Mouse (Mus musculus) hindbrain, embryonic 11.5 days (tissue): ENCODE results near the gene Nfia. TPM values are rescaled to one million over a fixed set of nuclear protein-coding genes. Genes with fewer than 3 reads are reported as not detected.
A peak's percentile ranks its signal among the peaks of the same experiment; 100 is the strongest.

ENCODE experiments used
- ATAC-seq: fragments of 200-750 bp; cut with Nextera tagmentation; 2 replicates; pipeline ENCODE4 v1.8.0; 2017; ENCODE audit warnings: mild to moderate bottlenecking, moderate TSS enrichment, moderate library complexity; ENCODE audit not compliant: low FRiP score
- DNase-seq: peaks from one replicate; pipeline ENCODE4 v3.0.0-alpha.2; 2015; ENCODE audit warnings: low spot score
- H3K27ac ChIP-seq: fragments of 300-500 bp; sonication (generic); 2 replicates; pipeline ENCODE4 v1.5.1; 2014; ENCODE audit warnings: mild to moderate bottlenecking, low read depth, low read length
- H3K27me3 ChIP-seq: fragments of 300-500 bp; sonication (generic); 2 replicates; pipeline ENCODE4 v1.6.1; 2014; ENCODE audit warnings: mild to moderate bottlenecking, low read length, moderate library complexity, mixed read lengths; ENCODE audit not compliant: control insufficient read depth, insufficient read depth
- H3K36me3 ChIP-seq: fragments of 300-500 bp; sonication (generic); 2 replicates; pipeline ENCODE4 v1.6.1; 2014; ENCODE audit warnings: mild to moderate bottlenecking, low read length, moderate library complexity, mixed read lengths; ENCODE audit not compliant: control insufficient read depth, insufficient read depth
- H3K4me1 ChIP-seq: fragments of 300-500 bp; sonication (generic); replicated peaks from 2 replicates; pipeline ENCODE4 v1.6.1; 2014; ENCODE audit warnings: low read length, mixed read lengths; ENCODE audit not compliant: control insufficient read depth, insufficient read depth
- H3K4me2 ChIP-seq: fragments of 300-500 bp; sonication (generic); replicated peaks from 2 replicates; pipeline ENCODE4 v1.6.1; 2014; ENCODE audit warnings: mild to moderate bottlenecking, low read depth, low read length
- H3K4me3 ChIP-seq: fragments of 300-500 bp; sonication (generic); 2 replicates; pipeline ENCODE4 v1.5.1; 2014; ENCODE audit warnings: low read depth, low read length
- H3K9ac ChIP-seq: fragments of 300-500 bp; sonication (generic); 2 replicates; pipeline ENCODE4 v1.6.1; 2014; ENCODE audit warnings: low read depth, low read length
- H3K9me3 ChIP-seq: fragments of 300-500 bp; sonication (generic); 2 replicates; pipeline ENCODE4 v1.6.1; 2016; ENCODE audit warnings: low read length; ENCODE audit not compliant: control insufficient read depth
- WGBS: fragments of 180-500 bp; shearing (Covaris S2); extraction: QIAGEN DNeasy Blood & Tissue Kit; methylation state at CpG from one replicate; pipeline ENCODE4 v1.1.7; 2014; 5-methylcytosine and 5-hydroxymethylcytosine counted together
- polyA plus RNA-seq: library from polyadenylated mRNA; unstranded; fragments of >200 nt; fragmentation: Nextera tagmentation; extraction: Ambion mirVana; gene quantifications from 2 replicates; pipeline ENCODE4 v1.2.1, GENCODE M21; 2014

Gene Nfia
- polyA plus RNA-seq, 1 experiment from 2014 or later = 45.6 TPM

DNA sequence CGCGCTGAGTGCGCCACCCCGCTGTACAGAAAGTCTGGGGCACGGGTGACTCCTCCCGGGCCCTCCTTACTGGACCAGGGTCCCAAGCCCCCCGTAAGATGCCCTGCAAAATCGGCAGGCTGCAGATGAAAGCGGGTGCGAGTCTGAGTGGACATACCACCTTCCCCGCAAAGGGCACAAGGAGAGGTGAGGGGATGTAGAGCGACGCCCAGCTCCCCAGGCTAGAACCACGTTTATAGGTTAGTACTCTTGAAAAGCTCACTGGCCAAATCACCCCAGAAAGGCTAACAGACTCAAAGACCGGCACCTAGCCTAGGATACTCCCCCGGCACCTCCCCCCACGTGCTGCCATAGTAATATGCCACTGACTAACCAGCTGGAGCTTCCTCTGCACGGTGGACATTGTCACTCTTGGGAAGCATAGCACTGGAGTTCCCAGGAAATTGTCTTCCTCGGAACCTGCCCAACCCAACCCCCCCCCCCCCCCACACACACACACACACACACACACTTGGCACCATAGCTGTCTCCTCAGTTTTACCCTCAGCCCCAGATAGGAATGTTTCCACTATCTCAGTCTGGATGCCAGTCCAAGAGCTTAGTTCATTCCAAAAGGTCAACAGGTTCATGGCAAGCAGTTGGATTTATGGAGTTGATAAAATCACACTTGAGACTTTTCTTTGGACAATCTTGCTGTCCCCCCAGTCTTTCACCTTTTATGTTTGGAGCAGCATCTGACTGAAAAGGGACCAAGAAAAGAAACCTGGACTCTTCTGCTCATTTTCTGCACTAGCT lies 26.2 kb upstream of the Nfia start:
- H3K27ac ChIP-seq = no peak overlapping the region

DNA sequence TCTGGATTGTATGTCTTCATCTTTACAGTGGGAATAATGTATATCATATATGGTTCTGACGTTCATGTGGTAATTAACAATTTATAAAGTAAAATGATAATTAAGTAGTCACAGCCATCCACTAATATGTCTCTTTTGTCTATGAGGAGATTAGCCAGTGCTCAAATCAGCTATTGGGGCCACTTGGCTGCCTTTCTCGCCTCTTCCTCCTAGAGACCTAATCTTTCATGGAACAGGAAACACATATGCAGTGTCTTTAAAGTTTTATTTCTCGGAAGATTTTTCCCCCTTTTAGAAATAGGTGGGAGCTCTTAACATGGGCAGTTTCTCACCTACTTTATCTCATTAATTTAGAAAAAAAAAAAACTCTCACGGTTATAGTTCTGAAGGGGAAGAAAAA lies 22.1 kb upstream of the Nfia start:
- DNase-seq (no peak), ATAC-seq (no peak)
- Histone ChIP-seq H3K9me3 (no peaks in the 10 kb centered on the region), H3K4me2 (no peak overlapping the region), H3K9ac (no peak overlapping the region), H3K36me3 (no peaks in the 10 kb centered on the region), H3K27me3 (peaks cover 18% of the 10 kb centered on the region), H3K4me3 (no peak overlapping the region), H3K4me1 (peaks cover 7% of the 10 kb centered on the region; the same call in 1 of the 2 replicates), H3K27ac (no peak overlapping the region)
- WGBS = 56% methylated on average over 4 of the region's 4 CpGs

More for the DNA sequence above, 26.2 kb upstream of the Nfia start:
- Histone ChIP-seq H3K27me3 (no peaks in the 10 kb centered on the region; the same call in 1 of the 2 replicates), H3K36me3 (no peaks in the 10 kb centered on the region), H3K9ac (peak overlapping the region; percentile 64), H3K4me2 (peak overlapping the region; percentile 66), H3K4me3 (peak overlapping the region; percentile 32), H3K4me1 (no peaks in the 10 kb centered on the region), H3K9me3 (no peaks in the 10 kb centered on the region)
- DNase-seq = no peak
- 9% methylated on average over 19 of the region's 19 CpGs for WGBS
- ATAC-seq = peak; percentile 52

DNA sequence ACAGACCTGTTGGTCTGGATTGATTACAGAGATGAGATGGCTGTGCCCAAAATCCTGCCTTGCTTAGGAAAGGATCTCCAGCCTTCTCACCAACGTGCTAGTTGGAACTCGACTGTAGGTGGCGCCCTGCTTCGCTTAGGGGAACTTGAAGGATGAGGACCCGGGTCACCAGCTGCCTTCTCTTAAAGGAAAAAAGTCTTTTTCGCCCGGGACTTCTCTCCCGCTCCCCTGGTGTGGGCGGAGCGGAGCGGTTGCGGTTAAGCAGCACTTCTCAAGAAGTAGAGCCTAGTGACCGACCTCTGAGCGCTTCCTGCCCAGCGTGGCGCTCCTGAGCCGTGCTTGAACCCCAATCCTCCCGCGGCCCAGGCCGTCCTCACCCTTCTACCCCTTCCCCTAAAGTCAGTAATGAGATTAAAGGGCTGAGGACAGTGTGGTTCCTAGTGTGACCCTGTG lies 21.5 kb upstream of the Nfia start:
- peaks cover 23% of the 10 kb centered on the region for H3K27me3 ChIP-seq
- ATAC-seq (peak; percentile 79), DNase-seq (peak; percentile 96)
- no peaks in the 10 kb centered on the region for H3K36me3 ChIP-seq
- H3K27ac ChIP-seq = 0 out of 2 replicates have a peak overlapping the region, but pooled peaks have one; percentile 36
- peak overlapping the region; percentile 87 for H3K4me2 ChIP-seq
- peaks cover 7% of the 10 kb centered on the region; the same call in 1 of the 2 replicates for H3K4me1 ChIP-seq
- under 1% methylated on average over 20 of the region's 20 CpGs for WGBS
- no peaks in the 10 kb centered on the region for H3K9me3 ChIP-seq
- H3K9ac ChIP-seq = peak overlapping the region; percentile 57
- peak overlapping the region; percentile 34 for H3K4me3 ChIP-seq

DNA sequence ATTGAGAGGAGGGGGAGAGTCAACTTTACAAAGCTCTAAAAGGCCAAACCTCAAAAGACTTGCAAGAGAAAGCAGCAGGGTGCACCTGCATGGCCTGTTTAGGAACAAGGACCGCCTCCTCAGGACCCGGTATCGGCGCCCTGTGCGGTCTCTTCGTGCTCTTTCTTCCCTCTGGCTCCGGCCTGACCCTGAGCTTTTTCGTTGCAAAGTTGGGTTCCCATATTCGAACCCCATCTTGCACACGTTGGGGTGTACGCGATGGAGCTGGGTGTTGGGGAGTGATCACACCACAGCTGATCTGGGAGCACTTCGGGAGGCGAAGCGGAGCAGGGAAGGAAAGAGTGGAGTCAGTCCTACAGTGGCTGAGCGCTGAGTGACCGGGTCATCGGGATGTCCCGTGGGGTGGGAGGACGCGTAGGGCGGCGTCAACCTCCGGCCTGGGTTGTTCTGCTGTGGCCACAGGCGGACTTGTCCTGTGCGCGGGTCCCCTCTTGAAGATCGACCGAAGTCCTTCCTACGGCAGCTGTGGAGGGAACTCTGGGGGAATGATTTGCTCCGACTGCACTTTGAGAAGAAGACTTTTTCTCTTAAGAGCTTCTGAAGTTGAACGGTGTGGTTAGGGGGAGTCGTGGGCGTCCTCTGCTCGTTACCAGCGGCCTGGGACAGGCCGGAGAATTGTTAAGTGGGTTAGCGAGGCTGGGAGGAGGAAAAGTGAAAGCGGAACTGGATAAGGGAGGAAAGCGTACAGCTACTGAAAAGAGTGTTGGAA lies 20.9 kb upstream of the Nfia start:
- Histone ChIP-seq H3K9ac (peak overlapping the region; percentile 57), H3K4me3 (peak overlapping the region; percentile 34), H3K9me3 (no peaks in the 10 kb centered on the region), H3K27me3 (peaks cover 28% of the 10 kb centered on the region), H3K27ac (peak overlapping the region; percentile 36), H3K4me2 (peak overlapping the region; percentile 87), H3K36me3 (no peaks in the 10 kb centered on the region), H3K4me1 (peaks cover 7% of the 10 kb centered on the region; the same call in 1 of the 2 replicates)
- ATAC-seq (peak; percentile 68), DNase-seq (peak; percentile 72)
- under 1% methylated on average over 40 of the region's 40 CpGs for WGBS

DNA sequence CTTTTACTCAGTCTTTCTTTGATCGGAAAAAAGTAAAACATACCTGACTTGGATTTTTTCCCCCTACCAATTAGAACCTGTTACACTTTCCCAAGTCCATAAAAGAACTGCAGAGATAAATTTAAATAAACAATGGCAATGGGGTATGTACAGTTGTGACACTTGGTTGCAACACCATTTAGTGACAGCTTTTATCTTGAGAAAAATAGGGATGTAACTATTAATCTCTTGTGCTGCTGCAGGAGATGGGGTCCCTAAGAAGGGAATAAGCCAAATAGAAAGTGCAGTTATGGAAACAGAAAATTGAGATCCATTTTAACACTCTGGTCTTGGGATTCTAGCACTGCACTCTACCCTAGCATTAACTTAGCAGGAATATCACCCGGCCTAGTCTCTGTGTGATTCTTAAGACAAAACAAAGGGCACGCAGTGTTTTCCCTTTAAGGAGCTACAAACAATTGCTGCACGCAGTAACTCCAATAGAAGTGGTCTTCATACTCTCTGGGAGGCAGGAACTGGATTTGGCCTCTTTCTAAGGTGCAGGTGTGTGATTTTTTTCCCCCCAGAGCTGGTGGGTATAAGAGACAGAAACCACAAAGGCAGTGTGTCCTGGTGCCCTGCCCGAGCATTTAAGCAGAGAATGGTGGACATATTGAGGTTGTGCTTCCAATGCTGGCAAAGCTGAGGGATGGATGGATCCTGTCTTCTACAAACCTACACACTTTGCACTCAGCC lies 20.1 kb upstream of the Nfia start:
- Histone ChIP-seq H3K4me3 (peak overlapping the region; percentile 34), H3K9me3 (no peaks in the 10 kb centered on the region), H3K4me2 (peak overlapping the region; percentile 87), H3K27ac (no peak overlapping the region), H3K9ac (no peak overlapping the region), H3K4me1 (peaks cover 7% of the 10 kb centered on the region; the same call in 1 of the 2 replicates), H3K36me3 (no peaks in the 10 kb centered on the region), H3K27me3 (peaks cover 28% of the 10 kb centered on the region)
- ATAC-seq (no peak), DNase-seq (peak; percentile 19)
- 9% methylated on average over 5 of the region's 5 CpGs for WGBS

DNA sequence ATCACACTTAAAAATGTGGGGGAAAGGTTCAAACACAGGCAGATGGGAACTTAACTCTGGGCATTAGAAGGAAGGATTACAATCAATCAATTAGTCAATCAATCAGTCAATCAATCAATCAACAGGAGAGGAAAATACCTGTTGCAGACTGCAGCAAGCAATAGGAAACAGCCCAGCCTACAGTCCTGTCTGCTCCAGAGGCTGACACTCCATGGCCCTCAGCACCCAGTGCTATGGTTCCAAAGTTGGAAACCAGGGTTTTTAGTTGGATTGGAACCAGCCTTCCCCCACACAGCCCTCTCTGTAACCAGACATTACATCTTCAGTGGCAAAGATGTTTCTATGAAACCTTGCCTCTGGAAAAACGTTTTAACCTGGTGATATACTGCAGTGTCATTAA lies 19.0 kb upstream of the Nfia start:
- DNase-seq (no peak), ATAC-seq (no peak)
- Histone ChIP-seq H3K9me3 (no peaks in the 10 kb centered on the region), H3K9ac (no peak overlapping the region), H3K4me3 (no peak overlapping the region), H3K36me3 (no peaks in the 10 kb centered on the region), H3K27me3 (peaks cover 28% of the 10 kb centered on the region), H3K4me2 (no peak overlapping the region), H3K4me1 (peaks cover 9% of the 10 kb centered on the region), H3K27ac (no peak overlapping the region)
- 6% methylated on average over 1 of the region's 1 CpGs for WGBS

DNA sequence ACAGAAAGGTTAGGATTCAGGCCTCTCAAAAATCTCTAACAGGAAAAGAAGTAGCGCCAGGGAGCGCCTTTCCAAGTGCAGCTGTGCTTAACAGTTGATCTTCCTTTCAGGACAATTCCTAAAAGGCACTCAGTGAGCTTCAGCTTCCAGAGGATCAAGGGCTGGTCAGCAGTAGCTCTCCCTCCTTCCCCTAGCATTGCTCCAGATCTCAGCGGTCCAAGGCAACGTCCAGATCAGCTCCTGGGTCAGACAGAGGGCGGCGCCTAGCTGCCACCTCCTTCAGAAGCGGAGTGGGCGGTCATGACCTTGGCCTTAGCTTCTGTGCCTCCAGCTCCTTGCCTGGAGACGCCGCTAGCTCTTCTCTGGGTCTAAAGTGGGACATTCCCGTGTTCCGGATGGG lies 18.3 kb upstream of the Nfia start:
- 3% methylated on average over 12 of the region's 12 CpGs for WGBS
- ATAC-seq (no peak), DNase-seq (peak; percentile 47)
- Histone ChIP-seq H3K27me3 (peaks cover 28% of the 10 kb centered on the region), H3K4me3 (no peak overlapping the region), H3K9me3 (no peaks in the 10 kb centered on the region), H3K9ac (no peak overlapping the region), H3K4me1 (peaks cover 9% of the 10 kb centered on the region), H3K4me2 (no peak overlapping the region), H3K36me3 (no peaks in the 10 kb centered on the region), H3K27ac (no peak overlapping the region)

DNA sequence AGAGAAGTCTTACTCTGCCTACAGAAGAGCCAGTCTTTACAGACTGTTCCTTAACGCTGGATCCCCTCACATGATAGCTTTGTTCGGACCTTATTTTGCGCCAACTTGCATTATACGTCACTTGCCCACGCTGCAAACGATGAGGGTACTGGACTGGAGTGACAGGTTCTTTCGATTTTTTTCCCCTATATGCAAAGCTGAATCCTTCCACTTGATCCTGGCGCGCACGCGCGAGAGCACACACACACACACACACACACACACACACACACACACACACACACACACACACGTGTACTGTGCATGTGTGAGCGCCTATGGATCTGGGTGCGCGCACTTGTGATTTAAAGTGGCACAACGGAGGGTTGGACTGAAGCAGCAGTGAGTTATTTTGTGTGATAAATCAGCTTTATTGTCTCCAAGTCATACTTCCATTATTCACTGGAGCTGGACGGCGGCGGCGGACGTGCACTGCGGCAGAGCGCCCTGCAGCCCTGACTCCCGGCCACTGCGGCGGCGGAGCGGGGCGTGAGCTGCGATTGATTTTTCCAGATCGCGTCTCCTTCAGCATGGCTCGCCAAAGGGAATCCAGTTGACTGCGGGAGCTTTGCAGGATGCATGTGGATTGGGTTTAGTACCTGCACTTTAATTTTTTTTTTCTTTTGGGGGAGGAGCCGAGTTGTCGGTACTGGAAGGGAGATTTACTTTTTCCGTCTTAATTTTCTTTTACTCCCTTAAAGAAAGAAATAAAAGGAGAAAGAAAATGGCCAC lies 15.1 kb upstream of the Nfia start:
- H3K9me3 ChIP-seq = no peaks in the 10 kb centered on the region
- H3K4me1 ChIP-seq = peaks cover 5% of the 10 kb centered on the region
- peak overlapping the region; percentile 50 for H3K9ac ChIP-seq
- H3K4me3 ChIP-seq = peak overlapping the region; percentile 45
- DNase-seq = peak; percentile 83
- no peaks in the 10 kb centered on the region for H3K36me3 ChIP-seq
- H3K27me3 ChIP-seq = peaks cover 29% of the 10 kb centered on the region
- H3K27ac ChIP-seq = peak overlapping the region; percentile 54; the same call in 1 of the 2 replicates
- under 1% methylated on average over 38 of the region's 38 CpGs for WGBS
- H3K4me2 ChIP-seq = peak overlapping the region; percentile 58
- ATAC-seq = peak; percentile 90
